Mouse (Mus musculus) E14TG2a.4 (cell line): Measurements from ENCODE around the gene Plekha5.

Experiments
- CTCF ChIP-seq: conservative IDR thresholded peaks from 2 replicates; pipeline ENCODE4 v1.5.1; 2014; ENCODE audit warnings: low read length
- NANOG ChIP-seq: IDR thresholded peaks from 2 replicates; pipeline ENCODE4 v1.6.1; 2014; ENCODE audit warnings: borderline replicate concordance, low read length, mixed read lengths
- POU5F1 ChIP-seq: IDR thresholded peaks from 2 replicates; pipeline ENCODE4 v1.6.1; 2014; ENCODE audit warnings: low read length, borderline replicate concordance

DNA sequence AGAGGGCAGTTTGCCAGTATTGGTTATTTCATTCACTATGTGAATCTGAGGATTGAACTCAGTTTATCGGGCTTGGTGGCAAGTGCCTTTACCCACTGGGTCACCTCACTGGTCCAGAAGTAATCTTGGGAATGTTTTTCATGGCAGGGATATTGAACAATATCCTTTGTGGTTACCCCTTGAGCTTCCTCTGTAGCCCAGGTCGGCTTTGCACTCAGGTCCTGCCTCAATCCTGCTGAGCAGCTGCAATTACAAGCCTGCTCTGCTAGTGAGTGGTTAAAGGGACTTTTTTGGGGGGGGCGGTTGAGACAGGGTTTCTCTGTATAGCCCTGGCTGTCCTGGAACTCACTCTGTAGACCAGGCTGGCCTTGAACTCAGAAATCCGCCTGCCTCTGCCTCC is 212.4 kb downstream of the Plekha5 start:
- no peak for TF ChIP-seq CTCF
- no peak for TF ChIP-seq POU5F1
- no peak for TF ChIP-seq NANOG
